Mouse (Mus musculus): ENCODE data around the gene Ranbp17. TPM values are rescaled to one million over a fixed set of nuclear protein-coding genes. Genes with fewer than 3 reads are reported as not detected.
"Not testable (repeated sequence)": the region's sequence is repeated elsewhere in the genome, so short reads cannot be mapped to it uniquely, and the experiment has no call there.

Gene Ranbp17
- total and polyA plus RNA-seq, 3 experiments, result 0.21 to 0.34 (median 0.34) TPM

- TF ChIP-seq EP300 (IDR thresholded peaks at IDR 0.05; ENCODE audit: insufficient read depth, low read depth, low read length), result no peak
- no peak for TF ChIP-seq CTCF (IDR thresholded peaks at IDR 0.05)
- TF ChIP-seq POLR2A (IDR thresholded peaks at IDR 0.05; ENCODE audit: insufficient read depth, low read depth, low read length), result no peak
- intact Hi-C loops (cut with DNase I), result no loop called here
- Histone ChIP-seq H3K36me3 (ENCODE audit: control insufficient read depth, insufficient read depth, low read length) (no peaks in the 10 kb centered on the region), H3K4me1 (ENCODE audit: control insufficient read depth, insufficient read depth, low read length) (no peaks in the 10 kb centered on the region), H3K9ac (ENCODE audit: low read depth, low read length) (no peak overlapping the region), H3K4me3 (no peak overlapping the region), H3K79me2 (replicated peaks; ENCODE audit: control insufficient read depth, insufficient read depth, low read length) (no peaks in the 10 kb centered on the region), H3K27ac (no peak overlapping the region), H3K27me3 (ENCODE audit: control insufficient read depth, insufficient read depth, low read length) (no peaks in the 10 kb centered on the region)
- 78% methylated on average over 3 of the region's 3 CpGs for WGBS
- DNase-seq, result no peak
These were observed 59.5 kb downstream of the Ranbp17 start for GRCm38 (mm10) chr11:33454069-33454468.

DNA sequence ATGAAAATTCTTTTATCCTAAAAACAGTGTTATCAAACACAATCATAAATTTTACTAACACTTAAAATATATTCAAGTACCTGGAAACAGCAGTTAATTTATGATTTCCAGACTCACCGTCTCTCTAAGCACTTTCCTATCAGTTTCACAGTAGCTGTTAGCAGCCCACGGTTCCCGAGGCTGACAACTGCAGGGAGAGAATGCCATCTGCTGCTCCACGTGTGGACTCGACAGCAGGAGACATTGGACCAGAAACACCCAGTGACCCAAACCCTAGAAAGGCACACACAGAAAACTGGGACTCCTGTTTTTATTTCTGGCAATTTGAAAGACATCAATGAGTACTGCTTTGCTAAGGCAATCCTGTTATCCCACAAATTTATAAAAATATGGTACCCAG, 79.7 kb downstream of the Ranbp17 start:
- Histone ChIP-seq H3K4me3 (no peak overlapping the region), H3K9ac (ENCODE audit: low read depth, low read length) (no peak overlapping the region), H3K79me2 (replicated peaks; ENCODE audit: control insufficient read depth, insufficient read depth, low read length) (no peaks in the 10 kb centered on the region), H3K4me1 (ENCODE audit: control insufficient read depth, insufficient read depth, low read length) (no peaks in the 10 kb centered on the region), H3K27ac (no peak overlapping the region), H3K36me3 (ENCODE audit: control insufficient read depth, insufficient read depth, low read length) (no peaks in the 10 kb centered on the region), H3K27me3 (ENCODE audit: control insufficient read depth, insufficient read depth, low read length) (no peaks in the 10 kb centered on the region)
- DNase-seq, result no peak
- WGBS, result 33% methylated on average over 5 of the region's 5 CpGs
- TF ChIP-seq POLR2A (IDR thresholded peaks at IDR 0.05; ENCODE audit: insufficient read depth, low read depth, low read length) (no peak), EP300 (IDR thresholded peaks at IDR 0.05; ENCODE audit: insufficient read depth, low read depth, low read length) (no peak), CTCF (IDR thresholded peaks at IDR 0.05) (no peak)
- intact Hi-C loops (cut with DNase I), result no loop called here

DNA sequence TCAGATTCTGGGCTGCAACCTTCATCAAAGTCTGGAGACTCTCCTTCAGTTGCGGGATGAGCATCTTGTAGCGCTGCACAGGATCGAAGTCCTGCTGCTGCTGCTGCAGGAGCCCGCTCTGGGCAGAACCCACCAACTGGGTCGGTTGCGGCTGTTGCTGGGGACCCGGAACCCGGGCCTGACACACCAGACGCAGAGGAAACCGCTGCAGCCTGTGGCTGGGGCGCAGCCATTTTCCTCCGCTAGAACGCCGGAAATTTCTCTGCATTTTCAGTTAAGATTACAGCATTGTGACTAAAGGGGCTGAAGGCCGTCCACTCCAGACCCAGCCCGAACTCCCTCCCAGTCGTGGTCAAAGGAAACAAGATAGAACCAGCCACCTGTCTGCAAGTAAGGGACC, 85.3 kb downstream of the Ranbp17 start:
- H3K9ac ChIP-seq (ENCODE audit: low read depth, low read length); intact Hi-C loops (cut with DNase I); DNase-seq; H3K4me1 ChIP-seq (ENCODE audit: control insufficient read depth, insufficient read depth, low read length); H3K27ac ChIP-seq; H3K79me2 ChIP-seq (replicated peaks; ENCODE audit: control insufficient read depth, insufficient read depth, low read length); H3K36me3 ChIP-seq (ENCODE audit: control insufficient read depth, insufficient read depth, low read length); H3K27me3 ChIP-seq (ENCODE audit: control insufficient read depth, insufficient read depth, low read length); H3K4me3 ChIP-seq: not testable (repeated sequence)
- WGBS, result 86% methylated on average over 17 of the region's 17 CpGs

GRCm38 (mm10) chr11:33427789-33428188, 85.8 kb downstream of the Ranbp17 start:
- H3K4me1 ChIP-seq (ENCODE audit: control insufficient read depth, insufficient read depth, low read length); H3K27ac ChIP-seq; H3K9ac ChIP-seq (ENCODE audit: low read depth, low read length); DNase-seq; intact Hi-C loops (cut with DNase I); H3K4me3 ChIP-seq; H3K27me3 ChIP-seq (ENCODE audit: control insufficient read depth, insufficient read depth, low read length); H3K36me3 ChIP-seq (ENCODE audit: control insufficient read depth, insufficient read depth, low read length); H3K79me2 ChIP-seq (replicated peaks; ENCODE audit: control insufficient read depth, insufficient read depth, low read length): not testable (repeated sequence)
- WGBS, result 91% methylated on average over 5 of the region's 5 CpGs

DNA sequence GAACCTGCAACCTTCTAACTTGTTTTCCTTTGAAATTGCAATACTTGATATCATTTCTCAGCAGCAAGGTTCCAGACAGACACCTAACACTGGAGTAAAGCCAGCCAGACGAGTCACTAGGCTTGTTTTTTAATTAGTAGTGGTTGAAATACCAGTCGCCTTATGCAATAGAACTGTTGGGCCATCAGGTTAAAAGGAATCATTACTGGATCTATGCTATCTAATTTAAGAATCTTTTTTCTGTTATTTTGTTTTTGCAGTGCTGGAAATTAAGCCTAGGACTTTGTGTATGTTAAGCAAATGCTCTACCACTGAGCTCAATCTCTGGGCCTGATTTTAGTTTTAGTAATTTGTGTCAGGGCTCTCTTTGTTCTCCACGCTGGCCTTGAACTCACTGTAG, 91.3 kb downstream of the Ranbp17 start:
- H3K9ac ChIP-seq (ENCODE audit: low read depth, low read length), result no peak overlapping the region
- H3K27ac ChIP-seq, result no peak overlapping the region
- H3K79me2 ChIP-seq (replicated peaks; ENCODE audit: control insufficient read depth, insufficient read depth, low read length), result no peaks in the 10 kb centered on the region
- no peak overlapping the region for H3K4me3 ChIP-seq
- no peaks in the 10 kb centered on the region for H3K4me1 ChIP-seq (ENCODE audit: control insufficient read depth, insufficient read depth, low read length)
- TF ChIP-seq POLR2A (IDR thresholded peaks at IDR 0.05; ENCODE audit: insufficient read depth, low read depth, low read length) (no peak), CTCF (IDR thresholded peaks at IDR 0.05) (no peak), EP300 (IDR thresholded peaks at IDR 0.05; ENCODE audit: insufficient read depth, low read depth, low read length) (no peak)
- WGBS, result 77% methylated on average over 3 of the region's 3 CpGs
- no peaks in the 10 kb centered on the region for H3K36me3 ChIP-seq (ENCODE audit: control insufficient read depth, insufficient read depth, low read length)
- H3K27me3 ChIP-seq (ENCODE audit: control insufficient read depth, insufficient read depth, low read length), result no peaks in the 10 kb centered on the region
- intact Hi-C loops (cut with DNase I), result no loop called here
- DNase-seq, result no peak

DNA sequence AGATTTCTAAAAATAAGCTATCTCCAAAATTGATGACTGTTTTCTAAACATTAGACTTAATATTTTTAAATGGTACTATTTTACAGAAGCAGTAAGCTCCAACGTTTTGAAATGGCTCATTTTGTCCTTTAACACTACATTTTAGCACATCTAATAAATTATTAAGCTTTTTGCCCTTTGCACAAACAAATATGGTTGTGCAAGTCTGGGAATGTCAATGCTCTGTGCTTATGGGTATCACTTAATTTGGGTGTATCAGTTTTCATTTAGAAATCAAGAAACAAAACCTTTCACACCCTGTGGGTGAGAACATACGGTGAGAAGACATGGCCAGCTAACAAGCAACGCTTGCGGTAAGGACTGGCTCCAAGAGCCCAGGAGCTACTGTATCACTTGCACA, 108.9 kb downstream of the Ranbp17 start:
- H3K4me3 ChIP-seq, result no peak overlapping the region
- no peak overlapping the region for H3K9ac ChIP-seq (ENCODE audit: low read depth, low read length)
- DNase-seq, result no peak
- 84% methylated on average over 4 of the region's 4 CpGs for WGBS
- no peaks in the 10 kb centered on the region for H3K79me2 ChIP-seq (replicated peaks; ENCODE audit: control insufficient read depth, insufficient read depth, low read length)
- intact Hi-C loops (cut with DNase I), result no loop called here
- H3K27me3 ChIP-seq (ENCODE audit: control insufficient read depth, insufficient read depth, low read length), result no peaks in the 10 kb centered on the region
- H3K27ac ChIP-seq, result no peak overlapping the region
- H3K4me1 ChIP-seq (ENCODE audit: control insufficient read depth, insufficient read depth, low read length), result no peaks in the 10 kb centered on the region
- no peaks in the 10 kb centered on the region for H3K36me3 ChIP-seq (ENCODE audit: control insufficient read depth, insufficient read depth, low read length)
- TF ChIP-seq CTCF (IDR thresholded peaks at IDR 0.05), result no peak
- no peak for TF ChIP-seq POLR2A (IDR thresholded peaks at IDR 0.05; ENCODE audit: insufficient read depth, low read depth, low read length)

- Histone ChIP-seq H3K27me3 (ENCODE audit: control insufficient read depth, insufficient read depth, low read length) (no peaks in the 10 kb centered on the region), H3K27ac (no peak overlapping the region), H3K4me3 (no peak overlapping the region), H3K36me3 (ENCODE audit: control insufficient read depth, insufficient read depth, low read length) (no peaks in the 10 kb centered on the region), H3K79me2 (replicated peaks; ENCODE audit: control insufficient read depth, insufficient read depth, low read length) (no peaks in the 10 kb centered on the region), H3K4me1 (ENCODE audit: control insufficient read depth, insufficient read depth, low read length) (no peaks in the 10 kb centered on the region), H3K9ac (ENCODE audit: low read depth, low read length) (no peak overlapping the region)
- intact Hi-C loops (cut with DNase I), result no loop called here
- WGBS, result 71% methylated on average over 1 of the region's 1 CpGs
- DNase-seq, result no peak
- no peak for TF ChIP-seq EP300 (IDR thresholded peaks at IDR 0.05; ENCODE audit: insufficient read depth, low read depth, low read length)
- no peak for TF ChIP-seq CTCF (IDR thresholded peaks at IDR 0.05)
- no peak for TF ChIP-seq POLR2A (IDR thresholded peaks at IDR 0.05; ENCODE audit: insufficient read depth, low read depth, low read length)
These were observed 114.2 kb downstream of the Ranbp17 start for GRCm38 (mm10) chr11:33399346-33399745.

Measured in heart, adult 2 months (tissue).